ENCODE assay signal across 30 mouse cellular contexts in the genomic region with DNA sequence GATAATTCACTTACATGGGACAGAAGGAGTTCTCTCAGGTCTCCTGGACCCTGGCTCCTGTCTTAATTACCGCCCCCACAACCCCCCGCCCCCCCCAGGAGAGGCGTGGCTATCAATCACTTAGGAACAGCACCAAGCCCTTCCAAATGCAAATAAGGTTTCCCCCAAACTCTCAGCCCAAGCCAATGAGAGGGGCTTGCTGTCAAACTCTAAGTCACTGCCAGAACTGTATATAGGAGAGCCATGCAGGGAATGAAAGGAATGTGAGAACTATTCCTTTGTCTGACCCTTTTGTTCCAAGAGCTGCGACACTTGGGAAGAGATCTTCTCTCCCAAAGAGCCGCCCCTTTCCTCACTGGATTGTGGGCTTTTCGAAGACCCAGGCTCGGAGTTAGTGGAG.
DNase-seq lines count a peak whose midpoint lies in the region; ATAC-seq and TF ChIP-seq lines count a peak whose summit lies in the region.
"Had no signal": no experiment of that assay in that cellular context is flagged by ENCODE, and none has a peak within 500 bp of the region (broad histone marks: within the 10 kb centered on the region; RNA-seq: fewer than 3 reads in every experiment).

No protein-coding gene starts in this region.

- TF ChIP-seq EP300 in lung, postnatal 0 days (IDR thresholded peaks at IDR 0.05): no peak

- H3K9ac ChIP-seq in lung, embryonic 14.5 days: no peak overlapping the region
- H3K9ac ChIP-seq in lung, postnatal 0 days (replicated peaks; ENCODE audit: low read depth): no peak overlapping the region
- no peak overlapping the region for H3K9ac ChIP-seq in neural tube, embryonic 11.5 days (ENCODE audit: low read length)
- H3K9ac ChIP-seq: embryonic facial prominence, embryonic 12.5 days; forebrain, postnatal 0 days; heart, embryonic 15.5 days; hindbrain, embryonic 13.5 days; limb, embryonic 12.5 days; liver, embryonic 15.5 days; lung, embryonic 15.5 days; neural tube, embryonic 13.5 days had no signal

- H3K27ac ChIP-seq in lung, embryonic 14.5 days (ENCODE audit: low read depth): no peak overlapping the region
- no peak overlapping the region for H3K27ac ChIP-seq in lung, postnatal 0 days (ENCODE audit: low read length)
- no peak overlapping the region for H3K27ac ChIP-seq in neural tube, embryonic 11.5 days (ENCODE audit: low read depth, low read length)
- H3K27ac ChIP-seq: embryonic facial prominence, embryonic 12.5 days; heart, embryonic 15.5 days; hindbrain, embryonic 13.5 days; layer of hippocampus, adult 2 months; left cerebral cortex, adult 2 months; limb, embryonic 12.5 days; liver, embryonic 15.5 days; lung, embryonic 15.5 days; neural tube, embryonic 13.5 days had no signal

- no peak overlapping the region for H3K4me3 ChIP-seq in lung, embryonic 14.5 days (ENCODE audit: low read depth, low read length)
- no peak overlapping the region for H3K4me3 ChIP-seq in lung, postnatal 0 days (ENCODE audit: low read depth, low read length)
- no peak overlapping the region for H3K4me3 ChIP-seq in neural tube, embryonic 11.5 days (ENCODE audit: low read depth, low read length)
- H3K4me3 ChIP-seq: embryonic facial prominence, embryonic 12.5 days; heart, embryonic 15.5 days; hindbrain, embryonic 13.5 days; layer of hippocampus, adult 2 months; left cerebral cortex, adult 2 months; limb, embryonic 12.5 days; liver, embryonic 15.5 days; lung, embryonic 15.5 days; neural tube, embryonic 13.5 days had no signal

- H3K4me2 ChIP-seq in lung, embryonic 14.5 days: no peak overlapping the region
- no peak overlapping the region for H3K4me2 ChIP-seq in lung, postnatal 0 days (replicated peaks; ENCODE audit: low read depth, low read length)
- H3K4me2 ChIP-seq in neural tube, embryonic 11.5 days (ENCODE audit: low read depth): no peak overlapping the region
- H3K4me2 ChIP-seq: embryonic facial prominence, embryonic 12.5 days; heart, embryonic 15.5 days; hindbrain, embryonic 13.5 days; limb, embryonic 12.5 days; liver, embryonic 15.5 days; lung, embryonic 15.5 days; midbrain, embryonic 11.5 days; neural tube, embryonic 13.5 days had no signal

- H3K27me3 ChIP-seq in lung, embryonic 14.5 days (ENCODE audit: insufficient read depth, low read length): no peaks in the 10 kb centered on the region
- no peaks in the 10 kb centered on the region for H3K27me3 ChIP-seq in lung, postnatal 0 days (replicated peaks; ENCODE audit: insufficient read depth, low read length)
- no peaks in the 10 kb centered on the region for H3K27me3 ChIP-seq in neural tube, embryonic 11.5 days (ENCODE audit: control insufficient read depth, insufficient read depth, low read length)
- H3K27me3 ChIP-seq: embryonic facial prominence, embryonic 12.5 days; heart, embryonic 15.5 days; hindbrain, embryonic 13.5 days; limb, embryonic 12.5 days; liver, embryonic 15.5 days; lung, embryonic 15.5 days; neural tube, embryonic 13.5 days had no signal

- peak; percentile 16 for DNase-seq in embryo, embryonic 11 days
- DNase-seq in embryo, embryonic 9.5 days (ENCODE audit: extremely low spot score): no peak
- peak; percentile 7 for DNase-seq in lung, embryonic 14.5 days
- no peak for DNase-seq in lung, postnatal 0 days (ENCODE audit: low spot score)
- peak; percentile 19 for DNase-seq in Muller cell, postnatal 12 days (ENCODE audit: inconsistent ontology term)
- DNase-seq in neural tube, embryonic 11.5 days (ENCODE audit: low spot score): peak; percentile 14
- no peak for DNase-seq in ovary, postnatal 14 days (ENCODE audit: low spot score)
- DNase-seq: adrenal gland, postnatal 10 days; cerebellum, adult 11-12 months; cerebellum, adult 9-11 months; forebrain, postnatal 0 days; kidney, adult 11 months; kidney, postnatal 36 days; lung, postnatal 36 days; right cerebral cortex, adult 18-20 months; spleen, adult 18-20 months; thymus, adult 18-20 months; thymus, postnatal 36 days had no signal

- H3K4me1 ChIP-seq in lung, embryonic 14.5 days (ENCODE audit: insufficient read depth): peaks cover 7% of the 10 kb centered on the region
- H3K4me1 ChIP-seq in lung, postnatal 0 days (ENCODE audit: insufficient read depth, low read depth, low read length): no peaks in the 10 kb centered on the region; the same call in 1 of the 2 replicates
- H3K4me1 ChIP-seq in neural tube, embryonic 11.5 days (ENCODE audit: control insufficient read depth, insufficient read depth, low read length): peaks cover 12% of the 10 kb centered on the region

- ATAC-seq in lung, embryonic 14.5 days (ENCODE audit: insufficient read depth): no peak
- no peak for ATAC-seq in lung, postnatal 0 days
- no peak for ATAC-seq in neural tube, embryonic 11.5 days (ENCODE audit: insufficient read depth, low FRiP score, low TSS enrichment)
- ATAC-seq: forebrain, postnatal 0 days; inflammation-experienced regulatory T-cells, adult 6 months; midbrain, embryonic 16.5 days had no signal

- H3K36me3 ChIP-seq in lung, embryonic 14.5 days (ENCODE audit: insufficient read depth): no peaks in the 10 kb centered on the region
- no peaks in the 10 kb centered on the region for H3K36me3 ChIP-seq in lung, postnatal 0 days (ENCODE audit: insufficient read depth, low read length)
- H3K36me3 ChIP-seq in neural tube, embryonic 11.5 days (ENCODE audit: control insufficient read depth, insufficient read depth, low read length): no peaks in the 10 kb centered on the region
- H3K36me3 ChIP-seq: embryonic facial prominence, embryonic 12.5 days; heart, embryonic 15.5 days; hindbrain, embryonic 13.5 days; limb, embryonic 12.5 days; liver, embryonic 15.5 days; lung, embryonic 15.5 days; neural tube, embryonic 13.5 days had no signal

- WGBS in lung, embryonic 14.5 days: 23% methylated on average over 7 of the region's 7 CpGs
- WGBS in lung, postnatal 0 days: 34% methylated on average over 7 of the region's 7 CpGs
- 20% methylated on average over 7 of the region's 7 CpGs for WGBS in neural tube, embryonic 11.5 days

- H3K9me3 ChIP-seq in lung, embryonic 14.5 days (ENCODE audit: low read depth, low read length): no peaks in the 10 kb centered on the region
- no peaks in the 10 kb centered on the region for H3K9me3 ChIP-seq in lung, postnatal 0 days (ENCODE audit: low read length)
- H3K9me3 ChIP-seq in neural tube, embryonic 11.5 days (ENCODE audit: control insufficient read depth, low read length): no peaks in the 10 kb centered on the region
- H3K9me3 ChIP-seq: embryonic facial prominence, embryonic 12.5 days; heart, embryonic 15.5 days; hindbrain, embryonic 13.5 days; limb, embryonic 12.5 days; liver, embryonic 15.5 days; lung, embryonic 15.5 days; neural tube, embryonic 13.5 days had no signal

- no peak for TF ChIP-seq CTCF in lung, embryonic 14.5 days (IDR thresholded peaks at IDR 0.05; ENCODE audit: low read depth)
- TF ChIP-seq CTCF in lung, postnatal 0 days (IDR thresholded peaks at IDR 0.05): no peak

Comparison
In these comparisons a context has a peak if more than half of its experiments do, and no peak if none do; other contexts are left out.
1. DNase-seq: peak in embryo, embryonic 11 days (single experiment), lung, embryonic 14.5 days (single experiment), Muller cell, postnatal 12 days (single experiment) and neural tube, embryonic 11.5 days (single experiment); none in embryo, embryonic 9.5 days (single experiment), lung, postnatal 0 days (single experiment) and ovary, postnatal 14 days (single experiment).